Mouse (Mus musculus): ENCODE measurements at regions not wholly inside any gene's neighbourhood (a gene's known extent, or its start where the extent isn't known, plus 50 kb on each side); places are given as distances from the start of the nearest gene placed in this dataset.
"Not testable (repeated sequence)": the region's sequence is repeated elsewhere in the genome, so short reads cannot be mapped to it uniquely, and the experiment has no call there.

DNA sequence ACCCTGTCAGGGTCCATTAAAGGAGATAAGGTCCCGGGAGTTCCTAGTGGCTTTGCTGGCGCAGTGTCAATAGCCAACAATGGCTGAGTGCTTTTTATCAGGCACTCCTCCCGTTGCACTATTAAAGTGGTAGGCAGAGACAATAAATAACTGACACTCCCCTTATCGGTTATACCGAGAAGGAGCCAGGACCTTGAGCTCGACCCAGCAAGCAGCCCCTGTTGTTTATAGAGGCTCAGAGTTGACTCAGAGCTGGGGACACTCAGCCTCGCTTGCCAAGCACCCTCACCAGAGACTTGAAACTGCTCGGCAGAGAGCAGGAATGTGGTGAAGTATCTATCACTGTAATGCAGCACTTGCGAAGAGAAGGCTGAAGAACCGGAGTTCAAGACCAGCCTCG, 102.5 kb upstream of the Jarid2 start:
- no peak for DNase-seq

DNA sequence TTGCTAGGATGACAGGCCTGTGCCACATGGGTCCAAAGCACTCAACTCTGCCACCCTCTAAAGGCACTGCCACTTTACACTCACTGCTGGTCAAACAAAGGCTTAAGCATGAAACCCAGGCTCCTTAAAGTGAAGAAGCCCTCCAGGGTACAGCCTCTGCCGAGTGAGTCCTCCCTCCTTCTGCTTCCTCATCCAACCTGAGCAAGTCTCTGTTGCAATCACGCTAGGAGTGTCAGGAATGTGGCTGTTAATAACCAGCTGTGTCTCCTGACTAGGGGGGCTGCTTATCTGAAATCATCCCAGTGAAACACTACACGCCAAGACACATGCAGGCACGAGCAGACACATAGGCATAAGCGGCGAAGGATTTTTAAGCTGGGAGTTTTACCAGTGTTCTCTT, 99.2 kb upstream of the Jarid2 start:
- no peak for DNase-seq

DNA sequence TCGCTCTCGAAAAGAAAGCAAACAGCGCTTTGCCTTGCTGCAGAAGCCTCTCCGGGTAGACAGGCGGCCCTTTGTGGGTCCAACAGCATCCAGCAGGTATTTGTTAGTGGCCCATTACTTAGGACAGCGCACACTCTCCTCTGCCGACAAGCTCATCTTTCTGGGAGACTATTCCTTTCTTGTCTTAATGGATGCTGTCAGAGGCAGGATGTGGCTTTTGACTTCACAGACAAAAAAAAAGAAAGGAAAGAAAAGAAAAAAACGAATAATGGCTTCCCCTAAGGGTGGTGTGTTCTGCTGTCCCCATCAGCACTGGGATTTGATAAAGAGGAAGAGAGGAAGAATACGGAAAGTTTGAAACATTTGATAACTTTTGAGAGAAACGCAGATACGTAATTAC, 94.7 kb upstream of the Jarid2 start:
- DNase-seq: peak in 1 of 2 experiments; percentile 15

DNA sequence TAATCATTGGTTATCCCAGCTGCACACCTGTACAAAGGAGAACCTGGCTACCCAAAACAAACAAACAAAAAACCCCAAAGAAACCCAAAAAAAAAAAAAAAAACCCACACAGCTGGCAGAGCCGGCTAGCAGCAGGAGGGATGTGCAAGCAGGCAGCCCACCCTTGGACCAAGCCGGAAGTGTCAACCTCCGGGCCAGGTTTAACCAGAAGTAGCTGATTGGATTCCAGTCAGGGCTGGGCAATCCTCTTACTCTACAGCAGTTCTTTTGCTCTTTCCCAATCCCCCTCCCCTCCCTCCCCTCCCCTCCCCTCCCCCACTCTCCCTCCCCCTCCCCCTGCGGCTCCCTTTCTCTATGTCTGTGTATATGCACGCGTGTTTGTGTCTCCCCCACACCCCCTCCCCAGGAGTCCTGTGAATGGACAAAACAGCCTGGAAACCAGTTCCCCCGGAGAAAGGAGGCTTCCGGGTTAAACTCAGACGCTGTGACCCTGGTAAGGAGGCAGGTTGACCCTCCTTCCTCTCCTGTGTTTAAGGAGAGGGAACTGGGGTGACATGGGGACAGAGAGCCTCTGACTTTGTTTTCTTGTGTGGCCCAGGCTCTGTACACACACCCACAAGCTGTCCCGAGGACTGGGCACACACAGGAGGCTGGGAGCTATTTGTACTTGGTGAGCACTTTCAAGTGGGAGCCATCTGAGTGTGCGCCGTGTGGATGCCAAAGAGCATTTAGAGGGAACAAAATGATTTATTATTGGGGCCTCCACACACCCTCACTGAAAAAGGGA, 93.9 kb upstream of the Jarid2 start:
- peak; percentile 18 to 41 for DNase-seq

DNA sequence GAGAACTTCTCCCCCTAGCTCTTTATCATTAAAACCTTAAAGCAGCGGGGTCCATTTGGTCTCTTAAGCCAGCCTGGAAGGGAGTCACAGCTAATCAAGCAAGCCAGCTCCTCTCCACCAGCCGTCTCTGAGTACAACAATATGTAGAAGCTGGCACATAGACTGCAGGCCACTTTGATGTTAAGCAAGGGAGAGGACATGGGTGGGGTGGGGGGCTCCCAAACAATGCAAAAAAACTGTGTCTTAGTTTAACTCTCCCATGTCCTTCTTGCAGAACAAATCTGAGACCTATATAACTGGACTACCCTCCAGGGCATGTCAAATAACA, 93.3 kb upstream of the Jarid2 start:
- DNase-seq: no peak

DNA sequence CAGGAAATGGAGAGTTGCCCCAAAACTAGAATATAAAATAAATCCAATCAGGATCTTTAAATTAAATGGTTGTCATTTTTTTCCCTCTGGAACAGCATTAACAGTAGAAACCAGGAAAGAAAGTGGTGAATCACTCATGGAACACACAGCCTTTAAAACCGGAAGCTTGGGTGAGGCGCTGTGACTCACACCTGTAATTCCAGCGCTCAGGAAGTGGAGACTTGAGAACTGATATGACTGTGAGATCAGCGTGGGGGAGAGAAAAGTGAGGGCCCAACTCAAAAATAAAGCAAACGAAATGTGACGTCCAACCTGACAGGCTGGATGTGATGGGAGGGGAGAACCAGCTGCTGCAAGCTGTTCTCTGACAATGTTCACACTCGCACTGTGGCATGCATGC, 86.9 kb upstream of the Jarid2 start:
- DNase-seq: no peak

DNA sequence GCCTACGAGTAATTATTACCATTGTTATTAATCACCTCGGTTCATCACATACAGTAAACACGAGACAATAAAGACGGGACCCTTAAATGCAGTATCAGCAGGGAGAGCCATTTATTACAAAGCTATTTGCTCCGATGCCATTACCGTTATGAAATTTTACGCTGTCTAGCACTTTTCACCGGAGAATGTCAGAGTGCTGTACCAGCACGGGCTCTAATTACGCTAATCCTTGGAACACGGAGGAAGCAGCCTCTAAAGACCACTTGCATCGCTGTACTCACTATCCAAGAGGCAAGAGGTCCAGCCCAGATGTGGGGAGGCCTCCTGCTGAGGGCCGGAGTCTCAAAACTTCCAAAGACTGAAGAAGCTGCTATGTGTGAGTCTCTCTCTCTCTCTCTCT, 79.2 kb upstream of the Jarid2 start:
- DNase-seq: no peak

DNA sequence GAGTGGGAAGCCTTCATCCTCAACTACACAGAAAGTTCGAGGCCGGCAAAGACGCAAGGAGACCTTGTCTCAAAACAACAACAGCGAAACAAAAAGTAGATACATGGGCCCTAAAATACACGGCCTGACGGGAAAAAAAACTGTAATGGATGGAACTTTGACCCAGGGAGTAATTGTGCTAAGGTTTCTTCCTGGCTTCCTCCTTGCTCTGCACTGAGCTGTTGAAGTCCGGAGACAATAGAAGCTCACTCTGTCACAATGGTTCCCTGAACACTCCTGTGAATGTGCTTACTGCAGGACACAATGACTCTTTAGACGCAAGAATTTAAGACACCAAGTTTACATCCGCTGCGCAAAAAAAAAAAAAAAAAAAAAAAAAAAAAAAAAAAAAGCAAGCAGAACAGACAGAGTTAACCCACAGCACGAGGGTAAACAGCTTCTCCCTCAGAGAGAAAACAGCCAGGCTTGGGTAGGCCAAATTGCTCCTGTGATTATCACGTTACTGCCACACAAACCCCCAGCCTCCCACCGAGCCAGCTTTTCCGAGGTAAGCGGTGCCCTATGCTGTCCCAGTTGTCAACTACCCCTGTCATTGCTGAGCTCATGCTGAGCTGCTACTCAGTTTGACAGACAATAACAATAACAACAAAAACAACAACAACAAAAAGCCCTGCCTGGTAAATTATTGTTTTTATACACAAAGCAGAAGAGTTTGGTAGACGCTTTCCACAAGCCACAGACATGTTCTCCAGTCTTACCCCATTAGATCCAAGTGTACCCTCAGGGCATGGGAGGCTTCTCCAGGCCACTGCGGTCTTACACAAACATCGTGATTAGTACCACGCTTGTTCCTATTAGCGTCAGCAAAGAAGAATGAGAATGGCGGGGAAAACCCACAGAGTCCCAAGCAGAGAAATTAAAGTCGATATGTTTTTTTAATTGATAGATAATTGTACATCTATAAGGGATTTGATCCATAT, 77.7 kb upstream of the Jarid2 start:
- no peak for DNase-seq

DNA sequence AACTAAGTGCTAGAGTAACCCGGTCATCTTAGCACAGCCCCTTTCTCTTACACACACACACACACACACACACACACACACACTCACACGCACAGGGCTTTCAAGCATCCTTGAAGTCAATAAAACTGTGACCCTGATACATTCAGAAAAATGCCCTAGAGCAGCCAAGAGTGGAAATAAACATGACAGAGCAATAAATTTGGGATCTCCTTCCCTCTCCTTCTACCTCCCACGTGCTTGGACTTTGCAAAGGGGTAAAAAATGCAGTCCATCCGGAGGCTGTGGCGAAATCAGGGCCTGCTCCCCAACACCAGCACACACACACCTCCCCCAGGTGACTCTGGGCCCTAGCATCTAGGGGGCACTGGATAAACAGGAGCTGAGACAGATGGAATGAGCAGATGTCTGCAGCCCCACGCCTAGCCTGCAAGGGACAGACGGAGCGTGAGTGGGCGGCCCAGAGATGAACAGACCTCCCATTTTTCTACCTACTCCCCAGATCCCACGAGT, 71.3 kb upstream of the Jarid2 start:
- no peak for DNase-seq

DNA sequence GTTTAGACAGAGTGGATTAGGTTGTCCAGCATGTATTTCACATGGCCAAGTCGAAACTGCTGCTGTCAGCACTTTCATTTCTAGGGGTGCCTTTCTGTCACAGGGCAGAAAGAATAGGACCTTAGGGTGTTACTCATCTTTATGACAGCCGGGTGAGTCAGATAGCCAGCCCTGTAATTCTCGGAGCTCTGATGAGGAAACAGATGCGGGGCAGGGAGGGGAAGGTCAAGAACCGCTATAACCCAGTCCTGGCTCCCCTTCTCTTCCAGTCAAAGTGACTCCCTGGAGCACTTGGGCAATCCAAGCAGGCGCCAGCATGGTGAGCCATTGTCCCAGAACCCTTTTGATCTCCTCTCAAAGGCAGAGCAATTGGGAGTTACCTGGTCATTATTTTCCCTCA, 69.4 kb upstream of the Jarid2 start:
- DNase-seq: no peak

DNA sequence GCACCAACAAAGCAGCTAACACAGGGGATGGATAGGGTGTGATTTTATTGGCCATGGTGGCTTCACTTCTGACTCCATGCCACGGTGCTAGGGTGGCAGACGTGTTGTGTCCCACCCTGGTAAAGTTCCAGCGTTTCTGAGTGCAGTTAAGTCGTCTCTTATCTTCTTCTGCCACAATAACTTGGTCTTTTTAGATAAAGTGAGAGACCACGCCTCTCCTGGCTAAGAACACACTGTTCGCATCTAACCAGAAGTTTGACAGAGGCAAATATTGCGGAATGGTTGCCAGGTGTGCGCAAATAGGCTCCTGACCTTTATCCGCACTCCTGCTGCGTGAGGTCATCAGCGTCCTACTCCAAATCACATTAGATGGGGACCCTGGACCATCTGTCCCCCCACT, 66.2 kb upstream of the Jarid2 start:
- DNase-seq: no peak

DNA sequence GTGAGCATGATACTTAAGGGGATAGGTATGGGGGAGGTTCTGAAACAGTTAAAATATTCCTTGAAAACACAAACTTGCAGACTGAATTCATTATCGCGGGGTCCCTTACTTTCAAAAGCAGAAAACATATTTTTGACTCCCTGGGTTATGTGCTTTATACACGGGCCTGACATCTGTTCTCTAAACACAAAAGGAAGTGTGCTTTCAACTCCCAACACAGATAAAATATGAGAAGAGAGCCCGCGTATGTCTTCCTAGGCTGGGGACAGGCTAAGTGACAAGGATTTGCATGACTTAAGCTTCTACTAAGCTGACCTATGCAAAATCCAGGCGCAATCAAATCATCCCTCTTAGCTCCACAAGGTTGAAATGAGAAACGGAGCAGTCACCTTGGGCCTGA, 65.5 kb upstream of the Jarid2 start:
- DNase-seq: no peak

DNA sequence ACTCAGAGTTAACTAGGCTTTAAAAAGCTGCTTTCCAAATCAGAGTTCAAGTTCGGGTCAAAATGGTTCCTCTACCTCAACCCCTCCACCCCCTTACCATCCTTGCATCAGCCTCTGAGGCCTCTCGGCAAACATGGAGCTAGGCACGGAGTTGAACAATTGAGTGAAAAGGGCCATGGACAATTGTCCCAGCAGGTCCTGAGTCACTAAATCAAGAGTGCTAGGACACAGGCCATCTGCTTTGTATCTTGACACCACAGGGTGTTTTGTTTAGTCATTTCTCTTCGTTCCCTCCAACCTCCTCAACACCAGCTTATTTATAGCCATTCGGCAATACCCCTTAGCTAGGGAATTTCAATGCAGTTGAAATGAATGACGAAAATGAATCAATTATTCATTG, 59.5 kb upstream of the Jarid2 start:
- DNase-seq: no peak

DNA sequence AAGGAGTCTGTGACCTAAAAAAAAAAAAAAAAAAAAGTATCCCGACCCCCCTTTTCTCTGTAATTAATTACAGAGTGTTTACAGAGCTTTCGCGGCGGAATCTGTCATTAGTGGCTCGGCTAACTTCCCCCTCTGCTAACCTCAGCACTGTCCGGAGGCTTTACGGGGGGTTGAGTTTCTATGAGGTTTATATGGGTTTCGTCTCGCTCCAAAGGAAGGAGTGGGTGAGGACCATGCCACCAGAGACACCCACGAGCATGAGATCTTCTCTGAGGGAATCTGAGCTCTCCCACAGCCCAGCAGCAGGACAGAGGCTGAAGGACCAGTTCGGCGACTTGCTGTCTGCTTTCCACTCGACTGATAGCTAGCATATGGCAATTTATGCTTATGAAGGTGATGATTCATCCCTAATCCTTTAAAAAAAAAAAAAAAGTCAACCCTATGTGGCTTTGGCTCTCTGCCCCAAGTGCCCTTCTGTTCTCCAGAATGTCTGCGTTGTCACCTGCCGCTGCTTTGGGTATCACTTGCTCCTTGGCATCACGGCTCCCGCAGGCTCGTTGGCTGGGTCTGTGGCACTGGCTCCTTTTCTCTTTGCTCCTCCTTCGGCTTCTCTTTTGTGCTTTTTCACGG, 55.8 kb upstream of the Jarid2 start:
- DNase-seq: no peak

DNA sequence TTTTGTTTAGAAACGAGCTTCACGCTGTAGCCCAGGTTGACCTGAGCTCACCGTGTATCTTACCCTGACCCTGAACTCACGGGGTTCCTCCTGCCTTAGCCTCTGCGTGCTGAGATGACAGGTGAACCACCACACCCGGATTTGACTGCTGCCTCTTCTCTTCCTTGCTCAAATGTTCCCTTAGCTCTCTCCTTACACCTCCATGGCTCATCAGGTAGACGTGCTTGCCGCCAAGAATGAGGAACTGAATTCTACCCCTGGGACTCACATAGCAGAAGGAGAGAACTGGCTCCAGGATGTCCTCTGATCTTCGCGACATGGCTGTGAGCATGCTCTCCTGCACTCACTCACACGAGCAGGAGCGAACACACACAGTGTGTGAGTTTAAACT, 55.3 kb upstream of the Jarid2 start:
- no peak for DNase-seq

DNA sequence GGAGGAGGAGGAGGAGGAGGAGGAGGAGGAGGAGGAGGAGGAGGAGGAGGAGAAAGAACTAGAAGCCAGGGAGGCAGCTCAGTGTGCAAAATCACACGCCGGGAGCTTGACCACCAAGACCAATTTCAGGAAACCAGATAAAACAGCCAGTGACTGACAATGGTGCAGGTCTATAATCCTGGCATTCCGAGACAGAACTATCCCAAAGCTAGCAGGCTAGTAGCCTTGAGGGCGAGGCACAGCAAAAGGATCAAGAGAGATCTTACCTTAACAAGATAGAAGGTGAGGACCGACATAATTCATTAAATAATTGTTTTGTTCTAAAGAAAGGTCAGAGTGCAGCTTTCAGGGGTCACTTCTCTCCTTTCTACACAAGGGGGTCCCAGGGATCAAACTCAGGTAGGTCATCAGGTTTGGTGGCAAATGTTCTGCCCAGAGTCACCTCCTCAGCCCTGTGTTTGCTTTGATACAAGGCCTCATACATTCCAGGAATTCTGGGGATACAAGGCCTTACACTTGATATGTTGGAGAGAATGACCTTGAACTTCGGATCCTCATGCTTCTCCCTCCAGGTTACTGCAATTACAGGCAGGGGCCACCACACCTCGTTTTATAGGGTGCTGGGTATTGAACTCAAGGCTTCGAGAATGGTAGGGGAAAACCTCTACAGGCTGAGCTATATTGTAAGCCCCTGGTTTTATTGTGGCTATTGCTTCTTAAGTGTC, 54.2 kb upstream of the Jarid2 start:
- no peak for DNase-seq

DNA sequence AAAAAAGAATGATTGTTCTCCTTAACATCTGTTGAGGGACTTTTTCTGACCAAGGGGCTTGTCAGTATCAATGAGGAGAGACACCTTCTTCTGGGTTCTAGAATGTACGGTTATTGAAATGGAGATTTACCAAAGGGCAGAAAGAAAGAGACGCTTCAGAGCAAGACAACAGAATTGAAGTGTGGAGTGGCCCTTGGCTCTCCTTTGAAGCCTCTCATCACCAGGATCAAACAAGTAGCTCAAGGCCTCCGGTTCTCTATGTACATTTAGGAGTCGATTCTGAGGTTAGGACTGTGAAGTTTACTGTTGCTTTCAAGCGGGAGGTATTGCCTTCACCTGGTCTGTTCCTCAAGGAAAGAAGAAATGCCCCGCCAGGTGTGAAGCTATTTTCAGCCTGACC, 53.2 kb upstream of the Jarid2 start:
- no peak for DNase-seq

DNA sequence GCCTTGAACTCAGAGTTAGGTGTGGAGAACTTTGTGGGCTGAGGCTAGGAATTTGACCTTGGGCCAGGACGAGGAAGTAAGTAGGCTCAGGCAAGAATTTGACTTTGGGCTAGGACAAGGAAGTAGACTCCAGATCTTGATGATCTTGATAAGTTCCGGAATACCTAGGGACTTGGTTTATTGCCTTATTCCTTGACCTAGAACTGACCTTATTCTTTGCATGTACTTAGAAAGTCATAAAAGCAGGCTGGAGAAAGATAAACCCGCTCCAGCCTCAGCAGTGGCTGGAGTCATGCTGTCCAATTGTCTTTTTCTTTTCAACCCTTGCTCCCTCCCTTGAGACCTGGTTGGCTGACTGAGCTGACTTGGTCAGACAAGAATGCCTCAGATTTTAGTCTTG, 51.2 kb upstream of the Jarid2 start:
- no peak for DNase-seq

DNA sequence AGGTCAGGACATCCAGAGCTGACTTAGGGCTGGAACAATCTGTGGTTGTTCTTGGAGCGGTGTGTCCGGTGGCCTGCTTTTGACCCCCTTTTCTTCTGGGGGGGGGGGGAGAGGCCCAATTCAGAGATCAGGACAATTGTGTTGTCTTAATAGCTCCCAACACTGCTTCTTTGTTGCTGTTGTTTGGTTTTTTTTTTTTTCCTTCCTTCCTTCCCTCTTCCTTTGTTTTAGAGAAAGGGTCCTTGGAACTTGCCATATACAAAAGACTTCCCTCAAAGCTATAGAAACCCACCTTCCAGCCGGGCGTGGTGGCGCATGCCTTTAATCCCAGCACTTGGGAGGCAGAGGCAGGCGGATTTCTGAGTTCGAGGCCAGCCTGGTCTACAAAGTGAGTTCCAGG, 49.8 kb upstream of the Jarid2 start:
- DNase-seq: not testable (repeated sequence)
